Mouse (Mus musculus): ENCODE results near the gene Tipin. TPM values are rescaled to one million over a fixed set of nuclear protein-coding genes. Genes with fewer than 3 reads are reported as not detected.

Gene Tipin
- polyA plus RNA-seq, 1 experiment from 2014 or later = 190 TPM

- no peak for ATAC-seq
Measured at GRCm38 (mm10) chr9:64335825-64336224, 54.4 kb downstream of the Tipin start.

GRCm38 (mm10) chr9:64339361-64339760 is 58.0 kb downstream of the Tipin start:
- Histone ChIP-seq H3K9me3 (no peaks in the 10 kb centered on the region), H3K27me3 (replicated peaks) (no peaks in the 10 kb centered on the region), H3K9ac (no peak overlapping the region), H3K4me1 (replicated peaks) (no peaks in the 10 kb centered on the region), H3K27ac (no peak overlapping the region), H3K36me3 (no peaks in the 10 kb centered on the region), H3K4me3 (replicated peaks) (no peak overlapping the region), H3K4me2 (replicated peaks) (peak overlapping the region; percentile 88)
- WGBS = 44% methylated on average over 8 of the region's 8 CpGs
- ATAC-seq = no peak

More at GRCm38 (mm10) chr9:64335825-64336224, 54.4 kb downstream of the Tipin start:
- Histone ChIP-seq H3K9ac (no peak overlapping the region), H3K4me2 (replicated peaks) (no peak overlapping the region), H3K9me3 (no peaks in the 10 kb centered on the region), H3K4me1 (replicated peaks) (no peaks in the 10 kb centered on the region), H3K27me3 (replicated peaks) (no peaks in the 10 kb centered on the region), H3K4me3 (replicated peaks) (no peak overlapping the region), H3K27ac (no peak overlapping the region), H3K36me3 (no peaks in the 10 kb centered on the region)
- WGBS = 88% methylated on average over 6 of the region's 6 CpGs

DNA sequence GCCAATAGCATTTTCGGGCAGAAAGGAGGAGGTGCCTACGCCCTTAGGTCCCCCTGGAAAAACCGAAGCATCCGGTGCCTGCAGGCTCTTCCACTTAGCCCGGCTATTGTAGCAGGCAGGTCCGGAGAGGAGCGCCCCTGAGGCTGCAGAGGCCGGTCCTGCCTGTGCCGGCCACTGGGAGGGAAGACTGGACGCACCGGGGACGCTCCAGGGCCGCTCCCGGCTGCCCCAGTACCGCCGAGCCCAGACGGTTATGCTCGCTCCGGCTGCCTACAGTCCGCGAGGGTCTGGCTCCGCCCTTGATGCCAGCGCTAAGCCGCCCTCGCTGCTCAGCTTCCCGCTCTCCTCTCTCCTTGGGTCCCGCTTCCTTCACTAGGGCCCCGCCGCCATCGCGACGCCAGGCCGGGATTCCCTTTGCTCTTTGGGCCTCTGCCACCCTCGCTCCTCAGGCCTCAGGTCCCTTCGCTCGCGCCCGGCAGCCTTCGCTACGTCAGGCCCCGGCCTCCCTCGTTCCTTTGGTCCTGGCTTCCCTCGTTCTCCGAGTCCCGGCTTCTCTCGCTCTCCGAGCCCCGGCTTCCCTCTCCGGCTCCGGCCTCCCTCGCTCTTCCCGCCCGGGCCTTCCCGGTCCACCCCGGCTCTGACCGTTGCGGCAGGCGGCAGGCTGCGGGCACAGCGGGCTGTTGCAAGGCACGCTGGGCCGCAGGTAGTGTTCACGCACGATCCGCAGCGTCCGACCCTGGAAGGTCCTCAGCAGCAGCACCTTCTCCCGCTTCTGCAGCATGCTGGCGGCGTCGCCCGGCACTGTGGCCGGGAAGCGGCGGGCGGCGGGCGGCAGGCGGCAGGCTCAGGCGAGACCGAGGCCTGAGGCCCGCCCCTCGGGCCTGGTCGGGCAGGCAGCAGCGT is 59.2 kb downstream of the Tipin start:
- Histone ChIP-seq H3K4me2 (replicated peaks) (peak overlapping the region; percentile 88), H3K27ac (peak overlapping the region; percentile 99), H3K36me3 (no peaks in the 10 kb centered on the region), H3K4me1 (replicated peaks) (no peaks in the 10 kb centered on the region), H3K4me3 (replicated peaks) (peak overlapping the region; percentile 60), H3K9ac (peak overlapping the region; percentile 95), H3K9me3 (no peaks in the 10 kb centered on the region), H3K27me3 (replicated peaks) (no peaks in the 10 kb centered on the region)
- peak; percentile 91 for ATAC-seq
- under 1% methylated on average over 85 of the region's 85 CpGs for WGBS

DNA sequence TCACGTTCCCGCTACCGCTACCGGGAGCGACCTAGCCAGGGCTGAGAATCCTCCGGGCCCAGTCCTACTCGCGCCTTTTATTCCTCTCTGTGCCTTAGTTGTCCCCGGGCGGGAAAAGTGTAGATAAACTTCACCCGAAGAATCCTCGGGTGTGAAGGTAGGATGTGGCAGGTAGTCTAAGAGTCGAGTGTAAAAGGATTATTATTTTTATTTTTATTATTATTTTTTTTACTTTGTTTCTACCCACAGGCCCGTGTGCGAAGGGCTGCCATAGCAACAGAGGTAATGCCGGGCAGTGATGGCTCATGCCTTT is 59.8 kb downstream of the Tipin start, which contains the start of gene Dis3l:
Gene Dis3l, minus strand, starts transcription at position 35 of the 313 bp plus-strand sequence.
- Histone ChIP-seq H3K27ac (peak within 1 kb of the TSS; percentile 99), H3K4me2 (replicated peaks) (peak within 1 kb of the TSS; percentile 88), H3K9me3 (no peaks in the 10 kb centered on the region), H3K9ac (peak within 1 kb of the TSS; percentile 95), H3K4me3 (replicated peaks) (peak within 1 kb of the TSS; percentile 60), H3K27me3 (replicated peaks) (no peaks in the 10 kb centered on the region), H3K4me1 (replicated peaks) (no peaks in the 10 kb centered on the region), H3K36me3 (no peaks in the 10 kb centered on the region)
- ATAC-seq = peak; percentile 13; the same call in 1 of the 2 replicates
- 10% methylated on average over 16 of the region's 16 CpGs for WGBS

GRCm38 (mm10) chr9:64341671-64342070 is 60.3 kb downstream of the Tipin start:
- no peaks in the 10 kb centered on the region for H3K9me3 ChIP-seq
- no peaks in the 10 kb centered on the region for H3K4me1 ChIP-seq (replicated peaks)
- ATAC-seq = no peak
- 70% methylated on average over 8 of the region's 8 CpGs for WGBS
- 0 out of 2 replicates have a peak overlapping the region, but pooled peaks have one; percentile 60 for H3K4me3 ChIP-seq (replicated peaks)
- no peak overlapping the region for H3K27ac ChIP-seq
- no peaks in the 10 kb centered on the region for H3K36me3 ChIP-seq
- no peaks in the 10 kb centered on the region for H3K27me3 ChIP-seq (replicated peaks)
- peak overlapping the region; percentile 88 for H3K4me2 ChIP-seq (replicated peaks)
- no peak overlapping the region for H3K9ac ChIP-seq

DNA sequence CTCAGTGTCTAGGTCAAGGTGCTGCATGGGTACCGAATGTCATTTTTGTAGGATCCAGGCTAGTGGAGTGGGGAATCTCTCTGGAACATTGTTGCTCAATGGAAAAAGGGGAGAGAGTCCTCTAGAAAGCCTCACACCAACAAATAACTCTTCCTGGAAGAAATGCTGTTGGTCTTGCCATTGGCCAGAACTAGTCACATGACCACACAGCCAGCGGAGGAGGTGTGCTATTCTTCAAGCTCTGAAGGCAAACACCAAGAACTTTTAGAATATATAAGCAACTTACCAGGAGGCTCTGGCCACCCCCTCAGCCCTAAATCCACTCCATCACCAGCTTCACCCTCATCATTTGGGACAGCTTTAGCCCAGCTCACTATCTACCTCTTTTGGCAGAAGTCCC is 62.3 kb downstream of the Tipin start:
- Histone ChIP-seq H3K4me2 (replicated peaks) (no peak overlapping the region), H3K9ac (no peak overlapping the region), H3K27ac (no peak overlapping the region), H3K27me3 (replicated peaks) (no peaks in the 10 kb centered on the region), H3K4me1 (replicated peaks) (no peaks in the 10 kb centered on the region), H3K9me3 (no peaks in the 10 kb centered on the region), H3K4me3 (replicated peaks) (no peak overlapping the region), H3K36me3 (no peaks in the 10 kb centered on the region)
- no peak for ATAC-seq
- WGBS = 88% methylated on average over 2 of the region's 2 CpGs

DNA sequence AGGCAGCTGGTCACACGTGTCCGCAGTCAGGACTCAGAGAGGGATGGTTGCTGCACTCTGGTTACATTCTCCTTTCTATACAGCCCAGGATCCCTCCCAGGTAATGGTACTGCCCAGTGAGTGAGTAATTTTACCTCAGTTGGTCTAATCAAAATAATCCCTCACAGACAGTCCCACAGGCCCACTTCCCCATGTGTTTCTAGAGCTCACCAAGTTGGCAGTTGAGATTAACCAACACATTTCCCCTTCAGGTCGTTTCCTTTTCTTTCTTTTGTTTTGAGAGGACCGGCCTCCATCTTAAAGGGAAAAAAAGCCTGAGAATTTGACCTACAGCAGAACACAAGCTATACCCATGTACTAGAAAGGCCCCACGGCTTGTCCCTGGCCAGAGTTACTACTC is 64.5 kb downstream of the Tipin start:
- no peak overlapping the region for H3K9ac ChIP-seq
- H3K4me3 ChIP-seq (replicated peaks) = no peak overlapping the region
- no peaks in the 10 kb centered on the region for H3K27me3 ChIP-seq (replicated peaks)
- 66% methylated on average over 5 of the region's 5 CpGs for WGBS
- no peaks in the 10 kb centered on the region for H3K4me1 ChIP-seq (replicated peaks)
- no peak for ATAC-seq
- no peak overlapping the region for H3K27ac ChIP-seq
- no peaks in the 10 kb centered on the region for H3K36me3 ChIP-seq
- no peak overlapping the region for H3K4me2 ChIP-seq (replicated peaks)
- H3K9me3 ChIP-seq = no peaks in the 10 kb centered on the region

- Histone ChIP-seq H3K4me1 (replicated peaks) (no peaks in the 10 kb centered on the region), H3K27me3 (replicated peaks) (no peaks in the 10 kb centered on the region), H3K36me3 (no peaks in the 10 kb centered on the region), H3K9ac (no peak overlapping the region), H3K9me3 (no peaks in the 10 kb centered on the region), H3K4me2 (replicated peaks) (no peak overlapping the region), H3K4me3 (replicated peaks) (no peak overlapping the region), H3K27ac (no peak overlapping the region)
- WGBS = 0% methylated on average over 1 of the region's 1 CpGs
- no peak for ATAC-seq
Measured at GRCm38 (mm10) chr9:64347377-64347776, 66.0 kb downstream of the Tipin start.

DNA sequence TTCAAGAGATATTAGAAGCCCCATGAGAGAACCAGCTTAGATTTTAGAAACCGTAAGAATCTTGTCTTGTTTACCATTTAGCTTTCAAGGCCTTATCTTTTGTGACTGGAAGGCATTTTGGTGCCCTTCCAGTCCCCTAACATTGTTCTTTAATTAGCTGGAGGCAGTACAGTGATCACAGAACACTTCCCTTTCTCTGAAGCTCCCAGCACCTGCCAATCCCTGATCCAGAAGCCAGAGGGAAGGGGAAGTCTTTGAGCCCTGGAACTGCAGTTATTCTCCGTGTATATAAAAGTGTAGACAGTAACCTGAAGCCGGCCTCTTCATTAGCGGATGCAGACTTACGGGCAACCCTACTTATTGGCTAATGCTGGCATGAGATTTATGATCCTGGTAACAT is 68.1 kb downstream of the Tipin start:
- H3K27me3 ChIP-seq (replicated peaks) = no peaks in the 10 kb centered on the region
- ATAC-seq = no peak
- WGBS = 41% methylated on average over 5 of the region's 5 CpGs
- no peaks in the 10 kb centered on the region for H3K9me3 ChIP-seq
- no peak overlapping the region for H3K9ac ChIP-seq
- H3K27ac ChIP-seq = no peak overlapping the region
- H3K4me2 ChIP-seq (replicated peaks) = no peak overlapping the region
- no peak overlapping the region for H3K4me3 ChIP-seq (replicated peaks)
- H3K36me3 ChIP-seq = no peaks in the 10 kb centered on the region
- H3K4me1 ChIP-seq (replicated peaks) = no peaks in the 10 kb centered on the region

GRCm38 (mm10) chr9:64351191-64351590 is 69.8 kb downstream of the Tipin start:
- H3K9me3 ChIP-seq = no peaks in the 10 kb centered on the region
- no peak overlapping the region for H3K4me2 ChIP-seq (replicated peaks)
- H3K9ac ChIP-seq = no peak overlapping the region
- H3K4me1 ChIP-seq (replicated peaks) = no peaks in the 10 kb centered on the region
- WGBS = 51% methylated on average over 3 of the region's 3 CpGs
- no peak overlapping the region for H3K27ac ChIP-seq
- no peak for ATAC-seq
- no peaks in the 10 kb centered on the region for H3K27me3 ChIP-seq (replicated peaks)
- no peaks in the 10 kb centered on the region for H3K36me3 ChIP-seq
- no peak overlapping the region for H3K4me3 ChIP-seq (replicated peaks)

Other genes with a start within 250 kb of the Tipin start
- gene Lctl, start 164.4 kb upstream of the Tipin start, polyA plus RNA-seq (2015; fragmentation: Nextera tagmentation; extraction: Ambion mirVana) = 0.13 and 0.15 TPM in 2 replicates
- gene Zwilch, start 108.5 kb upstream of the Tipin start, polyA plus RNA-seq (2015; fragmentation: Nextera tagmentation; extraction: Ambion mirVana) = 20.4 and 21.6 TPM in 2 replicates
- 1,198 and 1,252 TPM in 2 replicates for gene Rpl4, start 108.2 kb upstream of the Tipin start, polyA plus RNA-seq (2015; fragmentation: Nextera tagmentation; extraction: Ambion mirVana)
- gene Snapc5, start 102.3 kb upstream of the Tipin start, polyA plus RNA-seq (2015; fragmentation: Nextera tagmentation; extraction: Ambion mirVana) = 29.3 and 39.6 TPM in 2 replicates
- gene Uchl4, start 46.4 kb upstream of the Tipin start, polyA plus RNA-seq (2015; fragmentation: Nextera tagmentation; extraction: Ambion mirVana) = 2.2 and 3.3 TPM in 2 replicates
- 97.9 and 102 TPM in 2 replicates for gene Map2k1, start 27.9 kb upstream of the Tipin start, polyA plus RNA-seq (2015; fragmentation: Nextera tagmentation; extraction: Ambion mirVana)
- gene Dis3l, start 59.7 kb downstream of the Tipin start, polyA plus RNA-seq (2015; fragmentation: Nextera tagmentation; extraction: Ambion mirVana) = 19.3 and 19.8 TPM in 2 replicates
- 0.89 and 1.3 TPM in 2 replicates for gene Megf11, start 104.0 kb downstream of the Tipin start, polyA plus RNA-seq (2015; fragmentation: Nextera tagmentation; extraction: Ambion mirVana)

Measured in intestine, embryonic 15.5 days (tissue).